Mouse (Mus musculus): ENCODE data around the gene Zfp53.

The Zfp53 gene

DNA sequence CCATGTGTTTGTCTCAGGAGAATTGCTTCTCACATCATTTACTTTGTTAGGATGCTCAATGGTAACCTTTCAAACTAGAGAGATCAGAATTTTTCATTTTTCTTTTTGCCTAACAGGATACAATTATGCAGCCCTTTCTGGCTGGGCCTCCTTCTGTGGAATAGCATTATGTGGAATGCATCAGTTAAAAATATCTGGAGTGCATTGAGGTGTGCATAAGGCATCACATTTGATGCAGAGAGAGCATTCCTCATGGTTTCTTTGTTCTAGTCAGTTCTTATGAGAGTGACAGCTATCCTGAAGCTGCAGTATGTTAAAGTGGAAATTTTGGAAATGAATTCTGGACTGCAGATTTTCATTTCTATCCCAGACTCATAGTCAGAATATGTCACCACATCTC lies 37.5 kb downstream of the Zfp53 start:
- no peak for DNase-seq (ENCODE audit: low read depth)

DNA sequence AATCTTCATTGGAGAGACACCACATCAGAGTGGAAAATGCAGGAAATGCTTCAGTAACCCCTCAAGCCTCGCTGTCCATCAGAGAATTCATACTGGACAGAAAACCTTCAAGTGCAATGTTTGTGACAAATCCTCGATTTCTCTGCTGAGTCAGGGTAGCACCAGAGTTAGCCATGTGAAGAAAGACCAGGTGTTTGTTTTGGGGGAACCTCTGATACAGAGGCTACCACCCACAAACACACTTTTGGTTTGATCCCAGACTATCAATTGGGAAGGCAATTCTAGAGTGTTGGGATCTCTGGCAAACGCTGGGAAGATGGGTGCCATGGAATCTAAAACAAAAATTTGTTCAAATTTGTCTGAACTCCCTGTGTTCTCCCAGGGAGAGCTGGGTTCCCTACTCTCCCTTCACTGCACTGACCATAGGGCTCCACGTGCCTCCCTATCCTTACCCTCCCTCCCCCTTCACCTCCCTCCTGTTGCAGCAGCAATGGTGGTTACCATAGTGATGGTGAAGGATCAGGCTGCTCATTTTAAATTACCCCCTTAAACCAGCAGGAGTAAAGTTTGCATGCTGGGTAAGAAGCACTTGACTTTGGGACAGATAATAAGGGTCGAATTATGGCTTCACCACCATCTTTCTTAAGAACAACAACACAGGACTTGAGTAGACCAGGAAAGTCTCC lies 42.0 kb downstream of the Zfp53 start:
- DNase-seq (ENCODE audit: low read depth), result no peak

DNA sequence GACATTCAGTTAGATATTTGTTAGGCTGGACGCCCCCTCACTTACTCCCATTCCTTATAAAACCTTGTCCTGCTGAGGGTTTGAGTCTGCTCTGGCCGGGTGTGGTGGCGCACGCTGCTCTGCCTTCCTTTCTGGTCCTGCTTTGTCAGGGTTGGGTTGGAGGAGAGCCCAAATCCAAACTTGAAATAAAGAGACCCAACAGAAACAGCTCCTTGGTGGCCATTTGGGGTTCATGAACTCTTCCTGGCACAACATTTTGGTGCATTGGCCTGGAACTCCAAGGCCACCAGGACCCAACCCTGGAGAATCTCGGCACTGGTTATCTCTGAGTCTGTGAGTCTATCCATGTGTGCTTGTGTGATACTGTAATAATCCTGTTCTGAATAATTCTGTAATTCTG lies 42.8 kb downstream of the Zfp53 start:
- DNase-seq (ENCODE audit: low read depth), result no peak

DNA sequence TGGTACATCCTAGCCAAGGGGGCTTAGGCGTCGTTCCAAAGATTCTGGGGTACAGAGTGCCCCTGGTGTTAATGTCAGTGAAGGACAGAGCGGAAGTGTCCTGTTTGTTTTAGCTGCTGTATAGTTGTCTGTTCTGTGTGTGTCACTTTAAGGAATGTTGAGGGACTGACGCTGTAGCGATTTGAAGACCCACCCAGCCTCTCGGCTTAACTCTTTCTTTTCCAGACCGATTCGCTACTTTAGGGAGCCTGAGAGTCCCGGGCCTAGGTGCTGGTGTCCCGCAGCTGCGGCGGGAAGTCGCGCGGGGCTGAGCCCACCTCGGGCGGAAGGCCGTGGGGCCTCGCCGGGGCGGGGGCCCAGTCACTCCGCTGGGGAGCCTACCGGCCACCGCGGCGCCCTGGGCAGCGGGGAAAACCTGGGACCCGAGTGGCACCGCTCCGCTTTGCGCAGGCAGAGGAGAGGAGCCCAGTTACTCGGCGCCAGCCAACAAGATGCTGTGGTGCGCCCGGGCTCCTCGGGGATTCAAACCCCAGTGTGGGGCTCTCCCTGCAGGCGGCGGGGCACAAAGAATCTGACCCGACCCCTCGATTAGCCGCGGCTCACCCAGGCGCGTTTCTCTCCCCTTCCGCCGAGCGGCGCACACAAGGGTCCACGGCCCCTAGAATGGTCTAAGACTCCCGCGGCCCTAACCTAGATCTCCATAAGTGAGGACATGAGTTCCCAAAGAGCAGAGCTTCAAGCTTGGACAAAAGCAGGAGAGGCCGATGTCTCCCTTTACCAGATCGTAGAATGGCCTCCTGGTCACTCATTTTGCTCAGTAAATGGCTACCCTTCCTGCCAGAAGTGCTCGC lies 43.5 kb downstream of the Zfp53 start:
- peak; percentile 37 for DNase-seq (ENCODE audit: low read depth)

DNA sequence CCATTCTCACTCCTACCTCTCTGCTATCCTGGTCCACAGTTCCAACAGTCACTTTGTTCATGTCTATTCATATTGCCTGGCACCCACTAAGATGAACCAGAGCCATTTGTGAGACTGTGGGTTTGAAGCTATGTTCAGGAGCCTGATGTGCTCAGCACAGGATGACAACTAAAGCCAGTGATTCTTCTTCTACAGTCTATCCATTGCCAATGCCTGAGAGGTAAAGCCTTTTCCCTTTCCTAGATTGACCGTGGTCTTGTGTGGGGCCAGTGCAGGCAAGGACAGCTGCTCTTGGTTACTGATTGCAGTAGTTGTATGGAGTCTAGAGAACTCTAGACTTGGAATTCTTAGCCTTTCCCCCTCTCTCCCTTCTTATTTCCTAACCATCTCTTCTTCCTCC lies 45.2 kb downstream of the Zfp53 start:
- DNase-seq (ENCODE audit: low read depth), result no peak

DNA sequence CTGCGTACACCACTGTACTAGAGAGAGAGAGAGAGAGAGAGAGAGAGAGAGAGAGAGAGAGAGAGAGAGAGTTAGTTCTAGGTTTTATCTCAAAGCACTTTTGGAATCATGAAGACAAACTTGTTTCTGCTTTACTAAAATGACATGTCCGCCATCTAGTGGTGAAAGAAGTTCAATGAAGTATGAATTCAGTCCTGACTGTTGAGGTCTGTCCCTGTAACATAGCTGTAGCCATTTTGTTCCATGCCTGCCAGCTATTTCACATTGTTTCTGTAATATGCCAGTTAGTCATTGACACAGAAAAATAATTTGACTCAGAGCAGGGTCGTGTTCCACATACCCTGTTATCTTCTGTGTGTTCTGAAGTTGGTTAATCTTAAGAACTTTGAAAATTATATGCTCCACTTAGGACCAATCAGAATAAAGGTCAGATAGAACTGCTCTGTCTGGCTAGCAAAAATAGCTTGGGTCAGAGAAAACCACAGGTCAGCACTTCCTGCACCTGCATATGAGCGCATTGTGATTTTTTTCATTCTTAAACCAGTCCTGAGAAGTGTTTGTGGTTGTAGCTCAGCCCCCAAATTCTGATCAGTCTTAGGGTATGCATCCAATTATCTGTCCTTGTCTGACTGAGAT lies 45.8 kb downstream of the Zfp53 start:
- peak; percentile 86 for DNase-seq (ENCODE audit: low read depth)

DNA sequence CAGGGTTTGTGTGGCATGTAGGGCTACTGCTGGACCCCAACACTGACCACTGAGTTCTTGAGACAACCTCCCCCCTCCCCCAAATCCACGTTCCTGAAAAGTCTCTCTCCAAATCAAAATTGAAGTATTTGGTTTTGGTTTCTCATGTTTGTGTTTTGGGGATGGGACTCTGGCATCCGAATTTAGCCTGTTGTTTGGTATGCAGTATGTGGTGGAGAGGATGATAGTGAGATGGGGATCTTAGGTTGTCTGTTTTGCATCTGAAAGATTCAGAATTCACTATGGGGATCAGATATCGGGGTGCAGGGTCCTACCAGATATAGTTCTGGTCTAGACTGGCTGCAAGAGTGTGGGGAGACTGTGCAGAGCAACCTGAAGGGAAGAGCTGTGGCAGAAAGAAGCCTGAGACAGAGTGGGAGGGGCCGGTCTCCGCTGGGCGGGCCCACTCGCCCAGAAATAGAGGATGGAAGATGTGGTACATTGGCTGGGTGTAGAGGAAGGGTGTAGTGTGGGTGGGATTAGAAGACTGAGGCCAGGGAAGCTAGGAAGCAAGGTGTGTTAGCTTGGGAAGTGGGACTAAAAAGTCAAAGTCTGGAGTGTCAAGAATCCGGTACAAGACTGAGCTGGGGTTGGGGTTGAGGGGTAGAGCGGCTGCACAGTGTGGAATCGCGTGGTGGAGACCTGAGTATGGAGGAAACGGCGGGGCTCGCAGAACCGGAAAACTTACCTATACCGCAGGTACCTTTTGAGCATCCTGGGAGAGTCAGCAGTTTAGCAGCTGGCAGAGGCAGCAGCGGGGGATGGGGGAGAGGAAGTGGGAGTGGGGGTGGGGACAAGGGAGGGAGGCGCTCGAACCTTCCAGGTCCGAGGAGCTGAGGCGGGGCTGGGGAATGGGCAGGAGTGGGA lies 46.6 kb downstream of the Zfp53 start, which contains the start of gene Zfp52:
TSS of gene Zfp52 (plus strand) at position 444 of the 906 bp plus-strand sequence.
- DNase-seq (ENCODE audit: low read depth), result peak; percentile 50

DNA sequence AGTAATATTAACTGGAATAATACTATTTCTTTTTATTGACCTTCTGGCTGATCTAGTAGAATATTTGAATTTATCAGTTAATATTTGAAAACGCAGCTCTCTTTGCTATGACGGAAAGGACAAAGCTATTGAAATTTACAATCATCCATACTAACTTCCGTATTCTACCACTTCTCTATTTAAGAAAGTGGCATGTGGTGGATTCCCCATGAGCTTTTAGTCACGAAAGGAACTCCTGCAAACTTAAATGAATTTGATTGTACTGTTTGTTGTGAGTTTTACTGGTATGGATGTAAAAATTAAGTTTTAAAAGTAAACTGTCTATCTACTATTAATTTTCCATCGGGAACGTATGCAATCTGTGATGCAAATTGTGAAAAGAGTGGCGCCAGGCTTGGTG lies 47.3 kb downstream of the Zfp53 start:
- DNase-seq (ENCODE audit: low read depth), result no peak

DNA sequence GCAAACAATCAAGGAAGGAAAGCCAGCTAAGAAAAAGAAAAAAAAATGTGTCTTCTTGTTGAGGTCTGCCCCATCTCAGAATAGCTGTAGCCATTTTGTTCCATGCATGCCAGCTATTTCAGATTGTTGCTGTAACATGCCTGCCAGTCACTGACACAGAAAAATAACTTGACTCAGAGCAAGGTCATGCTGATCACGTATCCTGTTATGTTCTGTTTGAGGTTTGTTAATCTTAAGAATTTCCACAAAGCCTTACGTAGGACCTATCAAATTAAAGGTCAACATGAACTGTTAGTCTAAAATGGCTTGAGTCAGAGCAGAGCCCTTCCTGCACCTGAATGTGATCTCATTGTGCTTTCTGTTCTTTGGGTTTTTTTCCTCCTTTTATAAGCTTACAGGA lies 47.9 kb downstream of the Zfp53 start:
- no peak for DNase-seq (ENCODE audit: low read depth)

DNA sequence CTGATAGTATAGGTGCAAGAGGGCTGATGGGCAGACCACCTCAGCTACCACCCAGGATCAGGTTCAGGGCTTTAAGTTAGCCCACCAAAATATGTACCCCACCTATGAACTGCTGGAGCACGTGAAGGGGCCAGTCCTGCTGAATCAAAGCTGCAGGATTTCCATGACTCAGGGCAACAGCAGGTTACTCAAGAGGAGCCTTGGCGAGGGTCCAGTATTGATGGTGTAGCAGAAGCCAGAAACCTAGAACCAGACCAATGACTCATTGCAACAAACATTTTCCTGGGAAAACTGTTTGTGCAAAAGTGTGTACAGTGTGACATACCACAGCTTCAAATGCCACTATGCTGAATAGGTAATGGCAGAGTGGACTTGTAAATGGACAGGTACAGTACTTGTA lies 69.0 kb downstream of the Zfp53 start:
- no peak for DNase-seq (ENCODE audit: low read depth)

Data from c-Kit-positive CD71-negative TER-119-negative erythroid progenitor cells, embryonic 14.5 days (primary cell).